Mouse (Mus musculus): ENCODE data around the gene Adam21. TPM values are rescaled to one million over a fixed set of nuclear protein-coding genes. Genes with fewer than 3 reads are reported as not detected.
"Not testable (repeated sequence)": the region's sequence is repeated elsewhere in the genome, so short reads cannot be mapped to it uniquely, and the experiment has no call there.

The Adam21 gene
- total RNA-seq (2022) = under 1 TPM in 1 of 4 experiments, not detected in 3; 0.11 TPM

DNA sequence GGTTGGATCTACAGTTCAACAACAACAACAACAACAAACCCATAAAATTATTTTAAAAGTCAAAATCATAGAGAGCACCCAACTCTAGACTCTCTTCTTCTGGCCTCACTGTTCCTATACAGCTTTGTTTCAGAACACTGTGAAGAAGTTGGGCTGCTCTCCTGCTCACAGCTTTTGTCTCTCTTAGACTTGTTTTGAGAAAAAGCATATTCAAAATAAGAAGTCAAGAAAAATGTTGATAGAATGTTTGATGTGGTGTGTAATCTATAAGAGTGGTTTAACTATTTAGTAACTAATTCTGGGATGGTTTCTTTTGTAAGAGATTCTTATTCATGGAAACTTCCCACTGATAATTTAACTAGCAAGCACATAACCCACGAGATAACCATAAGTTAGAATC is at the start of gene Adam21:
Adam21 (minus strand) TSS at position 101 of the 400 bp plus-strand sequence.
- DNase-seq (ENCODE audit: low spot score) = no peak

DNA sequence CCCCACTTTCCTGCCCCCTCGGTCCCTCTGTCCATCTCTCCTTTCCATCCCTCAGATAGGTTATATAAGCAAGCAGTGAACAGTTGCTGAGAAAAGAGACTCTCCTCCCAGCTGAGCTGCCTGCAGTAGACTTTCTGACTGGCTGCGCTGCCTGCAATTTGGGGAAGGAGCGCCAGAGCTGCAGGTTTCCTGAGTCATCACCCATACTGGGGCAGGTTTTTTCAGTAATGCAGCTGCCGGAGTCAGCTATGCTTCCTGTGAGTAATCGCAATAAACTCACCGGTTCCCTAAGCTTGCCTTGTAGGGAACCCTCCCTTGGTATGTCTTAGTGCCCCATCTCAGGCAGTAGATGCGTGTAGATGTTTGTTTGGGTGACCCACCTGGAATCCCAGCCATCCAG is 48.7 kb upstream of the Adam21 start:
- DNase-seq (ENCODE audit: low spot score) = no peak

DNA sequence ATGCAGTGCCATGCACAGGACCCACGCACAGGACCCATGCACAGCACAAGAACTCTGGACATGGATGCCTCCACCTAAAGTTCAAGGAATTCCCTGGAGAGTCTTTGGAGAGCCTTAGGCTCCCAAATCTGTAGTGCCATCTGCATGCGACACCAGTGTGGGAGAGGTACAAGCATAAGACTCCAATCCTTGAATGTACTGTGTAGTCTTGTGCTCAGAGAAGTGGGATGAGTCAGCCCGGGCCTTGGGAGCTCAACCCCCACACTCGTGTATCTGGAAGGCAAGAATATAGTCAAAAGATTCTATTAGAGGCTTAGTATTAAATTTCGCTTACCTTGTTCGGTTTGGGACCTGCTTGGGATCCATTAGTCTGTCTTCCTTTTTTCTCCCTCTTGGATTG is 47.5 kb upstream of the Adam21 start:
- DNase-seq (ENCODE audit: low spot score) = no peak

DNA sequence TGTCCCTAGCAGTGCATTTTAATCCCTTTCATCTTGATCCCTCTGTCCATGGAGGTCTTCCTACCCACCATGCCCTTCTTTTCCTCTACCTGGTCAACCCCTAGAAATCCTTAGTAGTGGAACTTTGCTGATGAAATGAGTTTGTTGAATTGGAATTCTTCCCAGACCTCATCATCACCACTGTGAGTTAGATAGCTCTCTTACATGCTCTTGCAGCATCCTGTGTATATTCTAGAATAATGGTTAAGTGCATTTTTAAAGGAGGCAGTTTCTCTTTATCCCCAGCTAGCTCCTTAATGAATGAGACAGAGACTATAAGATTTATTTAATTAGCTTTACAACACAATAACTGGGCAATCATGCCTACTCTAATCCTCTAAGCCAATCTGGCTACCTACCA is 41.2 kb upstream of the Adam21 start:
- DNase-seq (ENCODE audit: low spot score) = no peak

DNA sequence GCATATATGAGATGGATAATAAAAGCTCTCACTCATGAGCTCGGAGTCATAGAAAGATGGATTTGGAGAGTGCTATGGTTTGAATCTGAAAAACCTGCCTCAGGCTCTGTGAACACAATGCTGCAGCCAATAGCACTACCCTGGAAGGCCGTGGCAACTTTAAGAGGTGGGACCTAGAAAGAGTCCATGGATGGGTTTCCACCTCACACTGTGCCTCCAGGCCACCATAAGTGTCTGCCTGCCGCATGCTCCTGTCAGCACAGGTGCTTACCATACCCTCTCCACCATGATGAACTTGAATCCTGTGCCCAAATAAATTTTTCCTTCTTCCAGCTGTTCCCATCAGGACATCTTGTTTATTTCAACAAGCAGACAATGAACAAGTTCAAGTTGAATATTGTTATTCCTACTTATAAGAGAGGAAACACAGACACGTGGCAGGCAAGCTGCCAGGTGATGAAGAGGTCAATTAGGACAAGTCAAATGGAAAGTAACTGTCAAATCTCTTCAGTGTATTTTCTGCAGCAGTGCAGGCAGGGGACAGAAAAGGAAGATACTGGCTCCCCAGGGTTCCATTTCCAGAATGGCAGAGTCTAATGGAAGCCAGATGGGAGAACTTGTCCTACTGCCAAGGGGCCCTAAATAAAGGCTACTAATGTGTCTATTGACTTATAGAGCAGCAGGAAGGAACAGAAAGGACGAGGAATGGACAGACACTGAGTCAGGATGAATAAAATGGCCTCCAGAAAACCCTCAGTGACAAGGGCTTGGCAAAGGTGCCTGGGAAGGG is 36.9 kb upstream of the Adam21 start:
- DNase-seq (ENCODE audit: low spot score) = no peak

- DNase-seq (ENCODE audit: low spot score) = no peak
Observed at GRCm38 (mm10) chr12:81596547-81597262, 28.4 kb upstream of the Adam21 start.

DNA sequence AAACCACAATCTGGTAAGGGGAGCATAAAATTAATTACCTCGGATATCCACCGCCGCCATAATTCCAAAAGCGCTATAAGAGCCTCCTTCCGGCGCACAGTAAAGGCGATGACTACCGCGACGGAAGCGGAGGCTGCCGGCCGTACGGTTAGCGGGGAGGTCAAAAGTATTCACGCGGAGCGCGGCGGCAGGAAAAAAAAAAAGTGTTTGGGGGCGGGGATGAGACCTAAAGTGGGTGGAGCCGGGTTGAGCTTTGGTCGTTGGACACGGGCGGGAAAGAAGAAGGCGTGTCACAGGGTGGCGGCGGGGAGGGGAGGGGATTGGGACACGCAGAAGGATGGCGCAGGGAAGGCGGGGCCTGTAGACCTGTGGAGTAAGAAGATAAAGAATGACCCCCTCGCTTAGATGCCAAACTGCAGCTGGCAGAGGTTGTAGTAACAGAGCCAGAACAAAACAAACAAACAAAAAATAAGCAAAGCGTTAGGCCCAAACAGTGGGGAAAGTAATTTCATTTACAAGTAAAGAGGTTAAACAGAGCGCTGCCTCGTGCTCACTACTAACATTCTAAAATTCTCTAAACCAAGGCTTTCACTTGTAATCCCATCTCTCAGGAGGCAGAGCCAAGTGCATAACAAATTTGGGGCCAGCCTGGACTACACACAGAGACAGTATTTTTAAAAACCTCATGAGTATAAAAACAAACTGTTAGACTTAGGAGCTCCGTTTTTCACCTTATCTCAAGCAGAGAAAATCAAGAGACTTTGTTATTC is 26.8 kb upstream of the Adam21 start, which contains the start of gene Med6:
Med6 (minus strand) TSS at position 107 of the 770 bp plus-strand sequence.
- peak; percentile 91 for DNase-seq (ENCODE audit: low spot score)

- no peak for DNase-seq (ENCODE audit: low spot score)
Observed at GRCm38 (mm10) chr12:81567931-81568330, 343 bp downstream of the Adam21 start.

- DNase-seq (ENCODE audit: low spot score) = no peak
Observed at GRCm38 (mm10) chr12:81564173-81564572, 4.1 kb downstream of the Adam21 start.

DNA sequence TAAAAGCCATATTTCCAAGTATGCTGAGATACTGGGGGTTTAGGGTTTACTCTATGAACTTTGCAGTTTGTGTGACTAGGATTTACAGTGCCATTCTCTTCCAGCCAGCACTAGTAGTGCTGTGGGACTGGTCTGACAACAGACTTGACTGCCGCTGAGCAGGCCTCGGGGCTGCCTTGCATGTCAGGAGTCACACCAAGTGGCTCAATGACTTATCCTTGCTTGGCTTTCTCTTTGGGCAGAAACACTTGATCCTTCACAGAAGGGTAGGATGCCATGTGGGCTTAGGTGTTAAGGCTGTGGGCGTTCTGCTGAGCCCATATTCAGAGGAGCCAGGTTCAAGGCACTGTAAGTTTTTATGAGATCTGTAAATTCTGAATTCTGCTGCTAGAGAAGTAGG is 19.0 kb downstream of the Adam21 start:
- DNase-seq (ENCODE audit: low spot score) = no peak

- DNase-seq (ENCODE audit: low spot score) = no peak
Observed at GRCm38 (mm10) chr12:81547163-81547562, 21.1 kb downstream of the Adam21 start.

- no peak for DNase-seq (ENCODE audit: low spot score)
Observed at GRCm38 (mm10) chr12:81533029-81533419, 35.2 kb downstream of the Adam21 start.

DNA sequence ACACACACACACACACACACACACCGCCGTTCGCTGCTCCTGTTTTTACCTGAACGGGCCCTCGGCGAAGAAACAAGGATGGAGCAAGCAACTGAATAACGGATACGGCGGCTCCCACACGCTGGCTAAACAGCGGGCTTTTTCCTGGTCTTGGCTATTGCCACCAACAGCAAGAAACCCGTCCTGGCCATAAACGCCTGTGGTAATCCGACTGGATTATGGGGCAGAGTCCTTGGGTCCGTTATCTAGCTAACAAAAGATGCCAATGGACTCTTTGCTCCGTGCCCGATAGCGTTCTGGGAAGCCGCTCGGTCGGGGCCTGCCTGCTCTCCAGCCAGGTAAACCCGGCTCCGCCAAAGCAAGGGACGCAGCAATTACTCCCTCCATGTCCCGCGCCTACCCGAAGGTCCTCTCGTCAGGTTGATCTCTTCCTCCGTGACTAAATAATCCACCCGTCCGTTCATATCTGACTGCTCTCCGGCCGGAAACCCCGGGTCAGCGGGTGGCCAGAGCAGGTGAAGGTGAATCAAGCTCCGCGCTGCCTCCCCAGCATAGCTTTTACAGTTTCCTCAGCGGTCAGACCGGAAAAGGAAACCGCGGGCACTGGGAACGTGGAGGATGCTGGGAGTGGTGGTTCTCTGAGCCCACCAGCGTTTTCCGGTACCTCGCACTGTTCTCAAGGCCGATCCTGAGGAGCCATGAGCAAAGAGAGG is 35.8 kb downstream of the Adam21 start, which contains the start of the genes Gm20498 and Synj2bp:
Gm20498 (minus strand) TSS at position 590 of the 713 bp plus-strand sequence.
Synj2bp (minus strand) TSS at position 596 of the 713 bp plus-strand sequence.
- peak; percentile 84 for DNase-seq (ENCODE audit: low spot score)

DNA sequence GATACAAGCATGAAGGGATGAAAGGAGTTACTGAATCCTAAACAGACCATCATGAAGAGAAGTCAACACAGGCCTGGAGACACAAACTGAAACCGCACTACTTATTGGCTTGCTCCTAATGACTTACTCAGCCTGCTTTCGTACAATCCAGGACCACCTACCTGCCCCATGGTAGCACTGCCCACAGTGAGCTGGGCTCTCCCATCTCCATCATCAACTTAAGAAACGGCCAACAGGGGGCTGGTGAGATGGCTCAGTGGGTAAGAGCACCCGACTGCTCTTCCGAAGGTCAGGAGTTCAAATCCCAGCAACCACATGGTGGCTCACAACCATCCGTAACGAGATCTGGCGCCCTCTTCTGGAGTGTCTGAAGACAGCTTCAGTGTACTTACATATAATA is 37.7 kb downstream of the Adam21 start:
- DNase-seq (ENCODE audit: low spot score) = not testable (repeated sequence)

Other genes starting within 250 kb of the Adam21 start
- under 1 TPM; 0.16 to 0.20 (median 0.16) TPM for gene Slc8a3, start 235.3 kb downstream of the Adam21 start, total RNA-seq (2022)
- gene Gm4787, start 189.0 kb downstream of the Adam21 start, total RNA-seq (2022) = under 1 TPM; 0.50 to 0.89 (median 0.61) TPM
- gene Adam4, start 146.5 kb downstream of the Adam21 start, total RNA-seq (2022) = 1 to 10 TPM in 1 of 4 experiments, under 1 TPM in 3; 0.60 to 1.1 (median 0.68) TPM
- gene Cox16, start 83.3 kb downstream of the Adam21 start, total RNA-seq (2022) = 10 to 100 TPM; 59.2 to 68.2 (median 63.6) TPM
- 10 to 100 TPM; 40.0 to 48.0 (median 46.3) TPM for gene Gm20498, start 35.6 kb downstream of the Adam21 start, total RNA-seq (2022)
- gene Synj2bp, start 35.6 kb downstream of the Adam21 start, total RNA-seq (2022) = 10 to 100 TPM; 36.2 to 45.1 (median 40.3) TPM
- 10 to 100 TPM; 11.8 to 17.6 (median 14.8) TPM for gene Med6, start 26.5 kb upstream of the Adam21 start, total RNA-seq (2022)
- gene Ttc9, start 62.8 kb upstream of the Adam21 start, total RNA-seq (2022) = 1 to 10 TPM; 1.2 to 2.2 (median 1.8) TPM
- gene Map3k9, start 212.7 kb upstream of the Adam21 start, total RNA-seq (2022) = under 1 TPM; 0.09 to 0.26 (median 0.18) TPM

Measured in heart, adult 8-10 months (tissue).